Mouse (Mus musculus) neutrophil, adult 59 days (primary cell): ENCODE results near the gene Mlph. TPM values are rescaled to one million over a fixed set of nuclear protein-coding genes. Genes with fewer than 3 reads are reported as not detected.

Experiments used
- total RNA-seq, 2 experiments: library from RNA; stranded (reverse); gene quantifications; 1 replicate in 1 of 2; 2 replicates in 1 of 2; pipeline ENCODE4 v1.2.4; 2023

Mlph gene
- total RNA-seq: not detected

DNA sequence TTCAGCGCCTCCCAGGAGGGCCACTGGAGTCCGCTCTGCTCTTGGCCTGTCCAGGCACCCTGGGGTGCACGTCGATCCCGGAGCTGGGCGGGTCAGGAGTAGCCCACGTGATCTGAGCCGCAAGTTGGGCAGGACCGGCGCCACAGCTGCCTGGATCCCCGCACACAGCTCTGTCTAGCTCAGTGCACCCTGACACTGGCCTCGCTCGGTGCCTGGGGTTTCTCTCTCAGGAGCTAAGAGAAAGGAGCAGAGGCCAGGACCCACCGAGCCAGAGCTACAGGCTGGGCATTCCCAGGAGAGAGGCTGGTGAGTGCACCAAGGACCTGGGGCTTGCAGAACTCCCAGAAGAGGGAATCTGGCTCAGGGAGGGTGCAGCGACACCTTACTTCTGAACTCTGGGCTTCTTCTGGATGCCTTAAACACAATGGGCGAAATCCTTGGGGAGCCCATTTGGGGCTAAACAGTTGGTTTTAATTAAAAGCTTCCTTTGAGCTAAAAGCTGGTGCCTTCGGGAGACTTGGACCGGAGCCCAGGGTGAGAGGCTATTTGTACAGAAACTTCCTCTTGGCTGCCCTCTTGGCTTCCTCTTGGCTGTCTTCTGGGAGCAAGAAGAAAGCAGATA is at the start of gene Mlph:
Gene Mlph (plus strand): TSS at position 138 of the 622 bp plus-strand sequence.

DNA sequence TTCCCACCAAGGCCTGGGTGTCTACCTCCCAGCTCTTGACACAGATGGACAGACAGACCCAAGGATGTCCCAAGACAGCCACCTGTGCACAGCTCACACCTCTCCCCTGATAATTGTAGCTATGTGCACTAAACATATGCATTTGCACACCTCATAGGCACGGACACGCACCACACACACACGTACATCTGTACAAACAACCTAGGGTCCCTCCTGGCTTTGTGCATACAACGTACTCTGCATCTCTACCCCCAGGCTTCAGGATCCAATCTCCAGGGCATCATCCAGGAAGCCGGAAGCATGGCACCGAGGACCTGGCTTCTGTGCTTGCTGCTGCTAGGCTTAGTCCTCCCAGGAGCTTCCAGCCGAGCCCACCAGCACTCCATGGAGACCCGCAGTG is 37.9 kb downstream of the Mlph start, which contains the start of gene Prlh:
Gene Prlh (plus strand): TSS at position 301 of the 400 bp plus-strand sequence.

DNA sequence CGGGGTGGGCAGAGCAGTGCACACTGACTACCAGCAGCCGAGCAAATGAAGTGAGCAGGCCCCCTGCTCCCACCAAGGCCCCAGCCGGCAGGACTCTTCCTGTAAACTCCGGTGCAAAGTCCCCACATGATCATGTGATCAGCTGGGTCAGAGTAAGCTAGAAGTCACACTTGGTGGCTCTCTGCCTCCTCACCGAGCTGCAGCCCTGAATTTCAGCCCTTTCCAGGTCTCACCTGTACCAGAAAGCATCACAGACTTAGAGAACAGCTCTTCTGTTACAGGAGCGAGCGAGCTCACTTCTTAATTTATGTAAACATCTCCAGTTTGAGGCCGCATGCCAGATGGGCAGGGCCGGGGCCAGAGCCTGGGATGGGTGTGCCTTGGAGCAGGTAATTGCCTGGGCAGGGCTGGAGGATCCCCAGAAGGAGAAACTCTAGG is 54.5 kb downstream of the Mlph start, which contains the start of gene Rab17:
Gene Rab17 (minus strand): TSS at position 315 of the 438 bp plus-strand sequence.

DNA sequence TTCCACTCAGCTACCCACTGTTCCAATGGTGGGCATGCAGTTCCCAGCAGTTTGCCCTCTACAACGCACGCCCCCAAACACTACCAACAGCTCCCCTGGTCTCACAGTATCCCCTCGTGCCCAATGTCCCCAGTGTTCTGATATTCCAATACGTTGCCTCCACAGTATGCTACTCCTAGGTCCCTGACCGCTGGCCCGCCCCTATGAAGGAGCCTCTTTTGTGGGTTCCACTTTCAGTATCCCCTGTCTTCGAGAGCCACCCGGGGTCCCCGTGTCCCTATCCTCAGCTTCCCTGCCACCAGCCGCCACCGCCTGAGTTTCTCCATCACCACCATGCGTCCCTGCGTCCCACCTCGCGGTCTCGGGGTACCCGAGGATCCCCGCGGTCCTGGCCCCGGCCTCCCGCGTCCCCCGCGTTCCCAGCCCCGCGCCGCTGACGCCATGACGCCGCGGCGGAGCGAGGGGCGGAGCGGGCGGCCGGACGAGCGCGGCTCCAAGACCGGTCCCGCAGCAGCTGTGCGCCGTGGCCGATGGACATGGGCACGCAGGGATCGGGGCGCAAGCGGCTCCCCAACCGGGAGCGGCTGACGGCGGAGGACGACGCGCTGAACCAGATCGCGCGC is 83.5 kb downstream of the Mlph start, which contains the start of gene Lrrfip1:
Gene Lrrfip1 (plus strand): TSS at position 470 of the 623 bp plus-strand sequence.

Other genes with a start within 250 kb of the Mlph start
- under 1 TPM; 0.07 to 0.53 TPM for gene Col6a3, start 71.1 kb upstream of the Mlph start, total RNA-seq
- gene Prlh, start 38.0 kb downstream of the Mlph start, total RNA-seq: not detected
- under 1 TPM in 1 of 2 experiments, not detected in 1; 0.29 TPM for gene Rab17, start 54.6 kb downstream of the Mlph start, total RNA-seq
- gene Lrrfip1, start 83.7 kb downstream of the Mlph start, total RNA-seq: 100 to 1,000 TPM; 215 to 220 TPM
- 1 to 10 TPM; 1.1 to 1.9 TPM for gene Rbm44, start 230.0 kb downstream of the Mlph start, total RNA-seq